Mouse (Mus musculus): ENCODE measurements around the gene Rpl38. TPM values are rescaled to one million over a fixed set of nuclear protein-coding genes. Genes with fewer than 3 reads are reported as not detected.

The Rpl38 gene
- polyA plus RNA-seq (2012; rRNA removed) (758 and 1,654 TPM in 2 replicates), polyA plus RNA-seq (2014; fragmentation: Nextera tagmentation; extraction: Ambion mirVana) (899 and 926 TPM in 2 replicates)

DNA sequence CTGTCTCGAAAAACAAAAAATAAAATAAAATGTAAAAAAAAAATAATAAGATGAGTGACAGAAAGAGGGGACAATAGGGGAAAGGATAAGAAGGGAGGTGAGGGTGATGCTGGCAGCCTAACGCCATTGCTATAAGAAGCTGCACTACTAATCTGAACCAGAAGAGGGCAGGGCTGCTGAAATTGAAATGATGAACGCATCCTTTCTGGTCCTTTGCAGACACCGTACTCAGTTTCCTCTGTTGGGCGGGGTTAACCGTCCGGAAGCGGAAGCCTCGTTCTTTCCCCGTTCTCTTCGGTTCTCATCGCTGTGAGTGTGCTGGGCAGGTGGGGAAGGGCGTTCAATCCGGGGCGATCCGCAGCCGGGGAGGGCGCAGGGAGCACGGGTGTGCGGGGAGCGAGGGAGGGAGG, at the start of gene Rpl38:
Gene Rpl38 (plus strand): TSS at position 224 of the 410 bp plus-strand sequence.
- ATAC-seq (ENCODE audit: insufficient read depth) (peak; percentile 86), DNase-seq (ENCODE audit: low read depth in 3 of 3, low spot score in 3 of 3) (peak; percentile 92 to 94 (median 92))
- Histone ChIP-seq H3K9me3 (ENCODE audit: control insufficient read depth, low read length) (no peaks in the 10 kb centered on the region), H3K27me3 (ENCODE audit: control insufficient read depth, insufficient read depth, low read length) (no peaks in the 10 kb centered on the region), H3K4me1 (replicated peaks; ENCODE audit: control insufficient read depth in 2 of 2, insufficient read depth in 2 of 2, low read length in 1 of 2) (peaks cover 5 to 16% of the 10 kb centered on the region in 2 experiments), H3K4me3 (ENCODE audit: insufficient read depth in 1 of 2, low read depth in 2 of 2, low read length in 2 of 2) (peak within 1 kb of the TSS; percentile 75 to 92), H3K4me2 (ENCODE audit: low read depth) (peak within 1 kb of the TSS; percentile 77), H3K36me3 (replicated peaks; ENCODE audit: control insufficient read depth, insufficient read depth, low read depth) (peaks cover 31% of the 10 kb centered on the region), H3K9ac (replicated peaks) (peak within 1 kb of the TSS; percentile 90), H3K27ac (peak within 1 kb of the TSS; percentile 18)
- no peak for TF ChIP-seq EP300 (IDR thresholded peaks at IDR 0.05; ENCODE audit: low read depth)
- TF ChIP-seq CTCF (IDR thresholded peaks at IDR 0.05; ENCODE audit: low read depth), result peak; percentile 90
- WGBS (ENCODE audit: insufficient replicate concordance), result under 1% methylated on average over 21 of the region's 21 CpGs

DNA sequence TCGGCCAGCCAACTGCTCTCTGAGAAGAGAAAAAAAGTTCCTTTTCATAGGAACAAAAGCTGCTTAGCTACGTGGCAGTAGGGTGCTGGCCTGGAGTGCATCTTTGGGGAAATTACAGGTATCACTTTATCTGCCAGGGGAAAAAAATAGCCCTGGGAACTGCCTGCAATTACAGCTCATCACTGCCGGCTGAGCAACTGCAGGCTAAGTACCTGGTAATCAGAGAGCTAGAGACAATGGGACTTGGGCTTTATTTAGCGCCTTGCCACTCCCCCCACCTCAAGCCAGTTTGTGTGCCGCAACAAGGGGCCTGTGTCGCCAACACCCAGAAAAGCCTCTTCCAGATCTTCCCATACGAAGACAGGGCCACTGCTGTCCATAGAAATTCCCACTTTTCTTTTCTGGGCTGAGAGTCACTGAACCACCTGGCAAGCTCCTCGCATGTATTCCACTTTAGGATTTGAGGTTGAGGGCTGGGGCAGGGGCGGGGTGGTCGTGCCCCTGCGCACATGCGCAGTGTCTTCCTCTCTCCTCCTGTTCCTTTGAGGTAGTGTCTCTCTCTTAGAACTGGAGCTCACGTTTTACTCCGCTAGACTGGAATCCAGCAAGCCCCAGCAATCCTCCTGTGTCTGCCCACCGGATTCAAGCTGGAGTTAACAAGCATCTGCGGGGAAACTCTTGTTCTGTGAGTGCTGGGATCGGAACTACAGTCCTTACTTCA, 49.5 kb upstream of the Rpl38 start:
- Histone ChIP-seq H3K9ac (replicated peaks) (no peak overlapping the region), H3K9me3 (ENCODE audit: control insufficient read depth, low read length) (no peaks in the 10 kb centered on the region), H3K27ac (no peak overlapping the region), H3K4me3 (ENCODE audit: insufficient read depth in 1 of 2, low read depth in 2 of 2, low read length in 2 of 2) (no peak overlapping the region), H3K4me2 (ENCODE audit: low read depth) (no peak overlapping the region), H3K36me3 (replicated peaks; ENCODE audit: control insufficient read depth, insufficient read depth, low read depth) (no peaks in the 10 kb centered on the region), H3K27me3 (ENCODE audit: control insufficient read depth, insufficient read depth, low read length) (no peaks in the 10 kb centered on the region), H3K4me1 (replicated peaks; ENCODE audit: control insufficient read depth in 2 of 2, insufficient read depth in 2 of 2, low read length in 1 of 2) (no peaks in the 10 kb centered on the region)
- ATAC-seq (ENCODE audit: insufficient read depth), result no peak
- no peak for DNase-seq (ENCODE audit: low read depth in 3 of 3, low spot score in 3 of 3)
- no peak for TF ChIP-seq EP300 (IDR thresholded peaks at IDR 0.05; ENCODE audit: low read depth)
- 42% methylated on average over 17 of the region's 17 CpGs for WGBS (ENCODE audit: insufficient replicate concordance)

DNA sequence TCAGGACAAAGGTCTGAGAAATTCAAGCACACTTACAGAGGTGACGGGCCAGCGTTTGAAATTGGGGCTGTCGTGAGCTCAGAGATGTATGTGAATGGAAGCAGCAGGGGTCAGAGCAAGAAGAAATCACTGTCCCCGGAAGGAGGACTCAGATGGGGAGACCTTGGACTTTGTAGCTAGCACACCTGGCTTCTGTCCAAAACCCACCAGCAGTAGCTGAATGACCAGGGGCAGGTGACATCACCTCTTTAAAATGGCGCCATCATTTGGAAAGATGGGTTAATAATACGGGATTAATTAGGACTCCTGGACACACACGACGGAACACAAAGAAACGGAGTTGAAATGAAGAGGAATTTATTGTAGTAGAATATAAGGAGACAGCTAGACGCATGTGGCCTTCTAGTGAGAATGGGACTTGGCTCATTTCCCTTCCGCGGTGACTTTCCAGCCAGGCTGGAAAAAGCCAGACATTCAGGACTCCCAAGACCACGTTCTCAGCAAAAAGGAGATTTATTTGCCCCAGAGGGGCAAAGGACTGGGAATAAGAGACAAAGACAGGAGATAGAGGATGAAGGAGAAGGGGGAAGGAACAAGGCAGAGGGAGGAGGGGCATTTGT, 42.1 kb upstream of the Rpl38 start:
- 69% methylated on average over 13 of the region's 13 CpGs for WGBS (ENCODE audit: insufficient replicate concordance)
- Histone ChIP-seq H3K27ac (no peak overlapping the region), H3K9me3 (ENCODE audit: control insufficient read depth, low read length) (no peaks in the 10 kb centered on the region; the same call in 1 of the 2 replicates), H3K9ac (replicated peaks) (no peak overlapping the region), H3K36me3 (replicated peaks; ENCODE audit: control insufficient read depth, insufficient read depth, low read depth) (no peaks in the 10 kb centered on the region), H3K4me1 (replicated peaks; ENCODE audit: control insufficient read depth in 2 of 2, insufficient read depth in 2 of 2, low read length in 1 of 2) (no peaks in the 10 kb centered on the region), H3K27me3 (ENCODE audit: control insufficient read depth, insufficient read depth, low read length) (no peaks in the 10 kb centered on the region), H3K4me3 (ENCODE audit: insufficient read depth in 1 of 2, low read depth in 2 of 2, low read length in 2 of 2) (no peak overlapping the region), H3K4me2 (ENCODE audit: low read depth) (no peak overlapping the region)
- DNase-seq (ENCODE audit: low read depth in 3 of 3, low spot score in 3 of 3), result no peak
- no peak for TF ChIP-seq EP300 (IDR thresholded peaks at IDR 0.05; ENCODE audit: low read depth)
- no peak for ATAC-seq (ENCODE audit: insufficient read depth)

- no peak overlapping the region for H3K4me2 ChIP-seq (ENCODE audit: low read depth)
- TF ChIP-seq EP300 (IDR thresholded peaks at IDR 0.05; ENCODE audit: low read depth), result no peak
- TF ChIP-seq CTCF (IDR thresholded peaks at IDR 0.05; ENCODE audit: low read depth), result no peak
- no peak overlapping the region for H3K27ac ChIP-seq
- 62% methylated on average over 6 of the region's 6 CpGs for whole genome bisulfite sequencing (ENCODE audit: insufficient replicate concordance)
- H3K27me3 ChIP-seq (ENCODE audit: control insufficient read depth, insufficient read depth, low read length), result no peaks in the 10 kb centered on the region
- H3K4me3 ChIP-seq (ENCODE audit: insufficient read depth in 1 of 2, low read depth in 2 of 2, low read length in 2 of 2), result no peak overlapping the region
- ATAC-seq (ENCODE audit: insufficient read depth), result no peak
- H3K4me1 ChIP-seq (replicated peaks; ENCODE audit: control insufficient read depth in 2 of 2, insufficient read depth in 2 of 2, low read length in 1 of 2), result no peaks in the 10 kb centered on the region
- no peak for DNase-seq (ENCODE audit: low read depth in 3 of 3, low spot score in 3 of 3)
- no peak overlapping the region for H3K9ac ChIP-seq (replicated peaks)
- no peaks in the 10 kb centered on the region for H3K36me3 ChIP-seq (replicated peaks; ENCODE audit: control insufficient read depth, insufficient read depth, low read depth)
- H3K9me3 ChIP-seq (ENCODE audit: control insufficient read depth, low read length), result no peaks in the 10 kb centered on the region; the same call in 1 of the 2 replicates
Measured at GRCm38 (mm10) chr11:114627036-114627435, 41.3 kb upstream of the Rpl38 start.

DNA sequence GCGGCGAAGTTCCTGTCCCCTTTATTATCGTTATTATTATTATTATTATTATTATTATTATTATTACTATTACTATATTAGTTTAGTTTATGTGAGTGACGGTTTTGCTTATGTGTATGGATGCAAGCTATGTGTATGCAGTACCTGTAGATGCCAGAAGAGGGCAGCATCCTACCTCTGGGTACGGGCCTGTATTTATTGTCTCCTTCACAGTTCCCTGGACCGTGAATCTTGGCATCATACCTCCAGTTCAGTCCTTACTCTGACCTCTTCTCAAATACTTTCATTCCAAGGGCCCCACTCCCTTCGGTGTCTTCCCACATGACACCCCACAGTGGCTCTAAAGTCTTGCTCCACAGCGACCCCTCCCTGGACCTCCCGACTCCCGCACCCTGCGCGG, 40.3 kb upstream of the Rpl38 start:
- Histone ChIP-seq H3K27me3 (ENCODE audit: control insufficient read depth, insufficient read depth, low read length) (no peaks in the 10 kb centered on the region), H3K36me3 (replicated peaks; ENCODE audit: control insufficient read depth, insufficient read depth, low read depth) (no peaks in the 10 kb centered on the region), H3K9ac (replicated peaks) (no peak overlapping the region), H3K4me1 (replicated peaks; ENCODE audit: control insufficient read depth in 2 of 2, insufficient read depth in 2 of 2, low read length in 1 of 2) (no peaks in the 10 kb centered on the region), H3K4me2 (ENCODE audit: low read depth) (no peak overlapping the region), H3K9me3 (ENCODE audit: control insufficient read depth, low read length) (no peaks in the 10 kb centered on the region; the same call in 1 of the 2 replicates), H3K27ac (no peak overlapping the region), H3K4me3 (ENCODE audit: insufficient read depth in 1 of 2, low read depth in 2 of 2, low read length in 2 of 2) (no peak overlapping the region)
- no peak for ATAC-seq (ENCODE audit: insufficient read depth)
- peak; percentile 67 for TF ChIP-seq CTCF (IDR thresholded peaks at IDR 0.05; ENCODE audit: low read depth)
- TF ChIP-seq EP300 (IDR thresholded peaks at IDR 0.05; ENCODE audit: low read depth), result no peak
- DNase-seq (ENCODE audit: low read depth in 3 of 3, low spot score in 3 of 3), result peak in 1 of 3 experiments; percentile 4
- 67% methylated on average over 12 of the region's 12 CpGs for WGBS (ENCODE audit: insufficient replicate concordance)
